Mouse (Mus musculus): ENCODE results near the gene Cdkn1c. TPM values are rescaled to one million over a fixed set of nuclear protein-coding genes. Genes with fewer than 3 reads are reported as not detected.

The Cdkn1c gene
- total and polyA plus RNA-seq, 3 experiments, result not detected

GRCm38 (mm10) chr7:143481806-143482387 is 21.0 kb upstream of the Cdkn1c start:
- Histone ChIP-seq H3K36me3 (replicated peaks in 1 of 2; ENCODE audit: control insufficient read depth in 1 of 2, insufficient read depth in 1 of 2, low read length in 1 of 2) (no peaks in the 10 kb centered on the region), H3K9me3 (replicated peaks; ENCODE audit: low read length) (no peaks in the 10 kb centered on the region), H3K4me2 (ENCODE audit: insufficient read depth, low read depth, poor library complexity, severe bottlenecking) (no peak overlapping the region), H3K4me3 (replicated peaks in 1 of 3; ENCODE audit: low read depth in 2 of 3, low read length in 2 of 3, poor library complexity in 1 of 3) (no peak overlapping the region), H3K27ac (ENCODE audit: insufficient read depth, low read depth) (no peak overlapping the region), H3K27me3 (replicated peaks) (peaks cover 80% of the 10 kb centered on the region), H3K4me1 (ENCODE audit: control insufficient read depth in 1 of 2, insufficient read depth in 2 of 2) (no peaks in the 10 kb centered on the region), H3K9ac (ENCODE audit: insufficient read depth, low read depth) (no peak overlapping the region), H3K79me2 (replicated peaks; ENCODE audit: control insufficient read depth, extremely low read depth, insufficient read depth, poor library complexity, severe bottlenecking) (no peaks in the 10 kb centered on the region)
- no peak for TF ChIP-seq EP300 (IDR thresholded peaks at IDR 0.05; ENCODE audit: low read length)
- TF ChIP-seq ZNF384 (IDR thresholded peaks at IDR 0.05; ENCODE audit: low read depth, low read length), result no peak
- in situ Hi-C loops (cut with MboI; ENCODE audit: low pct_ligation_motif_present, low pct_unique_long_range_greater_than_20kb, low sequenced_read_pairs), result no loop called here
- dilution Hi-C loops (cut with MboI; ENCODE audit: extremely low pct_ligation_motif_present, extremely low pct_unique_long_range_greater_than_20kb, low sequenced_read_pairs), result no loop called here
- DNase-seq (ENCODE audit: extremely low read depth), result no peak

- no peak overlapping the region for H3K4me3 ChIP-seq (replicated peaks in 1 of 3; ENCODE audit: low read depth in 2 of 3, low read length in 2 of 3, poor library complexity in 1 of 3)
- H3K4me1 ChIP-seq (ENCODE audit: control insufficient read depth in 1 of 2, insufficient read depth in 2 of 2), result peaks cover 0 to 3% of the 10 kb centered on the region in 2 experiments; a peak in 2 of 4 replicates
- no peak overlapping the region for H3K9ac ChIP-seq (ENCODE audit: insufficient read depth, low read depth)
- no peaks in the 10 kb centered on the region for H3K36me3 ChIP-seq (replicated peaks in 1 of 2; ENCODE audit: control insufficient read depth in 1 of 2, insufficient read depth in 1 of 2, low read length in 1 of 2)
- no peak overlapping the region for H3K27ac ChIP-seq (ENCODE audit: insufficient read depth, low read depth)
- dilution Hi-C loops (cut with MboI; ENCODE audit: extremely low pct_ligation_motif_present, extremely low pct_unique_long_range_greater_than_20kb, low sequenced_read_pairs), result no loop called here
- DNase-seq (ENCODE audit: extremely low read depth), result peak; percentile 47
- in situ Hi-C loops (cut with MboI; ENCODE audit: low pct_ligation_motif_present, low pct_unique_long_range_greater_than_20kb, low sequenced_read_pairs), result no loop called here
- no peak overlapping the region for H3K4me2 ChIP-seq (ENCODE audit: insufficient read depth, low read depth, poor library complexity, severe bottlenecking)
- H3K27me3 ChIP-seq (replicated peaks), result peaks cover 81% of the 10 kb centered on the region
- no peaks in the 10 kb centered on the region for H3K9me3 ChIP-seq (replicated peaks; ENCODE audit: low read length)
- H3K79me2 ChIP-seq (replicated peaks; ENCODE audit: control insufficient read depth, extremely low read depth, insufficient read depth, poor library complexity, severe bottlenecking), result no peaks in the 10 kb centered on the region
- peak; percentile 30 to 77; a peak in 3 of 4 replicates for TF ChIP-seq CTCF (conservative IDR thresholded peaks at IDR 0.05 in 1 of 2, IDR thresholded peaks at IDR 0.05 in 1 of 2; ENCODE audit: low read depth in 2 of 2, low read length in 2 of 2)
- peak; percentile 43 for TF ChIP-seq RAD21 (IDR thresholded peaks at IDR 0.05; ENCODE audit: low read depth, low read length)
- no peak for TF ChIP-seq UBTF (IDR thresholded peaks at IDR 0.05; ENCODE audit: low read depth, low read length)
- TF ChIP-seq POLR2A (IDR thresholded peaks at IDR 0.05; ENCODE audit: low read depth, low read length), result no peak
- TF ChIP-seq JUND (conservative IDR thresholded peaks at IDR 0.05; ENCODE audit: low read depth, low read length), result no peak
- TF ChIP-seq USF2 (conservative IDR thresholded peaks at IDR 0.05; ENCODE audit: low read depth, low read length), result no peak
- TF ChIP-seq TCF12 (IDR thresholded peaks at IDR 0.05; ENCODE audit: low read depth, low read length), result no peak
- no peak for TF ChIP-seq GABPA (IDR thresholded peaks at IDR 0.05; ENCODE audit: insufficient replicate concordance, low read depth, low read length)
- TF ChIP-seq ZNF384 (IDR thresholded peaks at IDR 0.05; ENCODE audit: low read depth, low read length), result no peak
- peak; percentile 70 for TF ChIP-seq SMC3 (IDR thresholded peaks at IDR 0.05; ENCODE audit: low read depth, low read length)
Measured at GRCm38 (mm10) chr7:143480498-143480897, 19.6 kb upstream of the Cdkn1c start.

- in situ Hi-C loops (cut with MboI; ENCODE audit: low pct_ligation_motif_present, low pct_unique_long_range_greater_than_20kb, low sequenced_read_pairs), result no loop called here
- no peak overlapping the region for H3K9ac ChIP-seq (ENCODE audit: insufficient read depth, low read depth)
- dilution Hi-C loops (cut with MboI; ENCODE audit: extremely low pct_ligation_motif_present, extremely low pct_unique_long_range_greater_than_20kb, low sequenced_read_pairs), result no loop called here
- H3K36me3 ChIP-seq (replicated peaks in 1 of 2; ENCODE audit: control insufficient read depth in 1 of 2, insufficient read depth in 1 of 2, low read length in 1 of 2), result no peaks in the 10 kb centered on the region
- DNase-seq (ENCODE audit: extremely low read depth), result no peak
- H3K4me1 ChIP-seq (ENCODE audit: control insufficient read depth in 1 of 2, insufficient read depth in 2 of 2), result peaks cover 0 to 19% of the 10 kb centered on the region in 2 experiments; a peak in 2 of 4 replicates
- H3K27me3 ChIP-seq (replicated peaks), result peaks cover 60% of the 10 kb centered on the region
- H3K79me2 ChIP-seq (replicated peaks; ENCODE audit: control insufficient read depth, extremely low read depth, insufficient read depth, poor library complexity, severe bottlenecking), result no peaks in the 10 kb centered on the region
- H3K4me2 ChIP-seq (ENCODE audit: insufficient read depth, low read depth, poor library complexity, severe bottlenecking), result no peak overlapping the region
- H3K4me3 ChIP-seq (replicated peaks in 1 of 3; ENCODE audit: low read depth in 2 of 3, low read length in 2 of 3, poor library complexity in 1 of 3), result no peak overlapping the region
- H3K27ac ChIP-seq (ENCODE audit: insufficient read depth, low read depth), result no peak overlapping the region
- TF ChIP-seq NRF1 (IDR thresholded peaks at IDR 0.05; ENCODE audit: low read depth, low read length) (no peak), MAZ (IDR thresholded peaks at IDR 0.05; ENCODE audit: low read depth, low read length) (no peak), ZC3H11A (IDR thresholded peaks at IDR 0.05; ENCODE audit: low read depth, low read length) (no peak), POLR2A (IDR thresholded peaks at IDR 0.05; ENCODE audit: low read depth, low read length) (no peak), E2F4 (IDR thresholded peaks at IDR 0.05; ENCODE audit: insufficient replicate concordance, low read depth, low read length) (no peak), RAD21 (IDR thresholded peaks at IDR 0.05; ENCODE audit: low read depth, low read length) (no peak), MYC (IDR thresholded peaks at IDR 0.05; ENCODE audit: low read depth, low read length) (no peak), MAFK (IDR thresholded peaks at IDR 0.05; ENCODE audit: insufficient replicate concordance, low read length) (no peak), USF1 (IDR thresholded peaks at IDR 0.05; ENCODE audit: low read depth, low read length) (no peak), ZKSCAN1 (IDR thresholded peaks at IDR 0.05; ENCODE audit: borderline replicate concordance, low read depth, low read length) (no peak), PAX5 (IDR thresholded peaks at IDR 0.05; ENCODE audit: low read length) (no peak), IRF4 (IDR thresholded peaks at IDR 0.05; ENCODE audit: low read depth, low read length) (no peak)
- no peaks in the 10 kb centered on the region for H3K9me3 ChIP-seq (replicated peaks; ENCODE audit: low read length)
Measured at GRCm38 (mm10) chr7:143477800-143478199, 16.9 kb upstream of the Cdkn1c start.

Measured in CH12.LX (cell line).